Mouse (Mus musculus) myocyte (in vitro differentiated cells): ENCODE results near the gene Ufd1. TPM values are rescaled to one million over a fixed set of nuclear protein-coding genes. Genes with fewer than 3 reads are reported as not detected.

Experiments
- H3K27me3 ChIP-seq: one replicate; pipeline ENCODE4 v1.6.1; 2011; ENCODE audit not compliant: control insufficient read depth, insufficient read depth, insufficient read length
- H3K36me3 ChIP-seq: one replicate; pipeline ENCODE4 v1.6.1; 2011; ENCODE audit not compliant: control insufficient read depth, insufficient read depth
- H3K4me2 ChIP-seq: one replicate; pipeline ENCODE4 v1.6.1; 2011; ENCODE audit warnings: low read depth, control low read depth
- H3K4me3 ChIP-seq: one replicate; pipeline ENCODE4 v1.5.1; 2011; ENCODE audit warnings: mild to moderate bottlenecking, control low read depth, moderate library complexity
- H3K79me2 ChIP-seq: one replicate; pipeline ENCODE4 v1.6.1; 2011; ENCODE audit not compliant: control insufficient read depth, insufficient read depth
- H3ac ChIP-seq: one replicate; pipeline ENCODE4 v1.6.1; 2011; ENCODE audit not compliant: control insufficient read depth, insufficient read length
- CEBPB ChIP-seq: IDR thresholded peaks from 2 replicates; pipeline ENCODE4 v1.6.1; 2011; ENCODE audit warnings: mild to moderate bottlenecking, moderate library complexity; ENCODE audit not compliant: poor library complexity, insufficient read depth, severe bottlenecking
- E2F4 ChIP-seq: IDR thresholded peaks from one replicate; pipeline ENCODE4 v1.6.1; 2011; ENCODE audit warnings: mild to moderate bottlenecking, control low read depth, moderate library complexity; ENCODE audit not compliant: insufficient read depth
- MAX ChIP-seq: IDR thresholded peaks from one replicate; pipeline ENCODE4 v1.6.1; 2011; ENCODE audit warnings: low read depth, mild to moderate bottlenecking, control low read depth
- MYOD1 ChIP-seq, 3 experiments: IDR thresholded peaks; one replicate each; pipeline ENCODE4 v1.6.1; 2011; ENCODE audit warnings: control low read depth in 2 of 3, low read depth in 2 of 3, mild to moderate bottlenecking in 2 of 3, moderate library complexity in 1 of 3; ENCODE audit not compliant: insufficient read length in 2 of 3, control insufficient read depth in 1 of 3
- MYOG ChIP-seq, 3 experiments: IDR thresholded peaks; one replicate each; pipeline ENCODE4 v1.6.1; 2011; ENCODE audit warnings: control low read depth in 2 of 3, low read depth in 2 of 3, mild to moderate bottlenecking in 2 of 3; ENCODE audit not compliant: insufficient read length in 2 of 3, control insufficient read depth in 1 of 3, insufficient read depth in 1 of 3
- POLR2A ChIP-seq: IDR thresholded peaks from one replicate; pipeline ENCODE4 v1.6.1; 2011; ENCODE audit warnings: low read depth, mild to moderate bottlenecking, control low read depth, moderate library complexity; ENCODE audit not compliant: insufficient read length
- POLR2AphosphoS2 ChIP-seq: IDR thresholded peaks from one replicate; pipeline ENCODE4 v1.6.1; 2011; ENCODE audit warnings: low read depth, control low read depth; ENCODE audit not compliant: insufficient read length
- REST ChIP-seq: IDR thresholded peaks from one replicate; pipeline ENCODE4 v1.6.1; 2011; ENCODE audit warnings: mild to moderate bottlenecking, control low read depth, moderate library complexity; ENCODE audit not compliant: insufficient read depth, insufficient read length
- SRF ChIP-seq: IDR thresholded peaks from one replicate; pipeline ENCODE4 v1.6.1; 2011; ENCODE audit warnings: low read depth; ENCODE audit not compliant: control insufficient read depth, insufficient read length
- TCF12 ChIP-seq: IDR thresholded peaks from one replicate; pipeline ENCODE4 v1.6.1; 2011; ENCODE audit warnings: mild to moderate bottlenecking, control low read depth; ENCODE audit not compliant: poor library complexity, insufficient read depth, severe bottlenecking
- TCF3 ChIP-seq: IDR thresholded peaks from one replicate; pipeline ENCODE4 v1.6.1; 2011; ENCODE audit warnings: low read depth, control low read depth; ENCODE audit not compliant: insufficient read length
- USF1 ChIP-seq: IDR thresholded peaks from one replicate; pipeline ENCODE4 v1.6.1; 2011; ENCODE audit warnings: low read depth, mild to moderate bottlenecking, control low read depth, moderate library complexity
- polyA plus RNA-seq: library from polyadenylated mRNA; unstranded; fragments of >200 nt; fragmentation: generic; extraction: Trizol; gene quantifications from one replicate; pipeline ENCODE4 v1.2.1, GENCODE M21; 2012; ENCODE audit warnings: missing spikeins

Gene Ufd1
- polyA plus RNA-seq, 1 experiment = 32.0 TPM

GRCm38 (mm10) chr16:18781810-18782209 is 29.8 kb upstream of the Ufd1 start:
- no peak overlapping the region for H3K4me3 ChIP-seq
- H3K79me2 ChIP-seq = no peaks in the 10 kb centered on the region
- H3K36me3 ChIP-seq = no peaks in the 10 kb centered on the region
- H3K27me3 ChIP-seq = no peaks in the 10 kb centered on the region
- TF ChIP-seq CEBPB (no peak), SRF (no peak), TCF3 (no peak), MAX (no peak)
- no peak overlapping the region for H3ac ChIP-seq
- no peak overlapping the region for H3K4me2 ChIP-seq

GRCm38 (mm10) chr16:18785025-18785424 is 26.6 kb upstream of the Ufd1 start:
- no peak for TF ChIP-seq SRF
- no peak for TF ChIP-seq TCF12
- TF ChIP-seq POLR2AphosphoS2 = no peak
- Histone ChIP-seq H3K4me2 (no peak overlapping the region), H3K4me3 (no peak overlapping the region), H3ac (no peak overlapping the region), H3K36me3 (no peaks in the 10 kb centered on the region), H3K27me3 (no peaks in the 10 kb centered on the region), H3K79me2 (no peaks in the 10 kb centered on the region)

- H3K4me2 ChIP-seq = no peak overlapping the region
- no peak overlapping the region for H3K4me3 ChIP-seq
- TF ChIP-seq MAX (no peak), POLR2AphosphoS2 (no peak), USF1 (no peak), E2F4 (no peak), POLR2A (no peak), SRF (no peak), TCF12 (no peak), MYOD1 (IDR thresholded peaks at IDR 0.05; ENCODE audit: control insufficient read depth in 1 of 3, insufficient read length in 2 of 3, low read depth in 2 of 3) (no peak), REST (no peak), CEBPB (no peak), MYOG (IDR thresholded peaks at IDR 0.05; ENCODE audit: control insufficient read depth in 1 of 3, insufficient read depth in 1 of 3, insufficient read length in 2 of 3, low read depth in 2 of 3) (no peak)
- no peaks in the 10 kb centered on the region for H3K27me3 ChIP-seq
- H3ac ChIP-seq = no peak overlapping the region
- H3K36me3 ChIP-seq = no peaks in the 10 kb centered on the region
- H3K79me2 ChIP-seq = no peaks in the 10 kb centered on the region
Measured at GRCm38 (mm10) chr16:18785485-18785884, 26.1 kb upstream of the Ufd1 start.

GRCm38 (mm10) chr16:18786652-18787051 is 24.9 kb upstream of the Ufd1 start:
- H3K27me3 ChIP-seq = no peaks in the 10 kb centered on the region
- TF ChIP-seq CEBPB (no peak), TCF12 (no peak), POLR2A (no peak), MYOD1 (IDR thresholded peaks at IDR 0.05; ENCODE audit: control insufficient read depth in 1 of 3, insufficient read length in 2 of 3, low read depth in 2 of 3) (no peak), SRF (no peak), MYOG (IDR thresholded peaks at IDR 0.05; ENCODE audit: control insufficient read depth in 1 of 3, insufficient read depth in 1 of 3, insufficient read length in 2 of 3, low read depth in 2 of 3) (no peak), POLR2AphosphoS2 (no peak)
- H3K4me3 ChIP-seq = no peak overlapping the region
- H3K4me2 ChIP-seq = no peak overlapping the region
- no peaks in the 10 kb centered on the region for H3K79me2 ChIP-seq
- H3K36me3 ChIP-seq = no peaks in the 10 kb centered on the region
- H3ac ChIP-seq = no peak overlapping the region

- no peaks in the 10 kb centered on the region for H3K36me3 ChIP-seq
- H3K4me2 ChIP-seq = peak overlapping the region; percentile 67
Measured at GRCm38 (mm10) chr16:18788627-18789406, 22.8 kb upstream of the Ufd1 start.

More at GRCm38 (mm10) chr16:18788627-18789406, 22.8 kb upstream of the Ufd1 start:
- peak in 1 of 3 experiments; percentile 73 for TF ChIP-seq MYOG (IDR thresholded peaks at IDR 0.05; ENCODE audit: control insufficient read depth in 1 of 3, insufficient read depth in 1 of 3, insufficient read length in 2 of 3, low read depth in 2 of 3)
- TF ChIP-seq E2F4 = no peak
- peak in 1 of 3 experiments; percentile 52 for TF ChIP-seq MYOD1 (IDR thresholded peaks at IDR 0.05; ENCODE audit: control insufficient read depth in 1 of 3, insufficient read length in 2 of 3, low read depth in 2 of 3)
- Histone ChIP-seq H3K79me2 (no peaks in the 10 kb centered on the region), H3K4me3 (no peak overlapping the region), H3ac (no peak overlapping the region), H3K27me3 (no peaks in the 10 kb centered on the region)
